Mouse (Mus musculus) ES-E14 (cell line): ENCODE results near the gene Morn5.

Source experiments
- CHD2 ChIP-seq: IDR thresholded peaks from 2 replicates; pipeline ENCODE4 v1.6.1; 2014; ENCODE audit warnings: mild to moderate bottlenecking, low read depth, low read length, inconsistent platforms
- HCFC1 ChIP-seq: IDR thresholded peaks from 2 replicates; pipeline ENCODE4 v1.6.1; 2012; ENCODE audit warnings: low read length, inconsistent platforms, borderline replicate concordance; ENCODE audit not compliant: insufficient read depth
- ZC3H11A ChIP-seq: IDR thresholded peaks from 2 replicates; pipeline ENCODE4 v1.6.1; 2012; ENCODE audit warnings: low read depth, mild to moderate bottlenecking, inconsistent platforms, low read length, borderline replicate concordance
- ZNF384 ChIP-seq: IDR thresholded peaks from 2 replicates; pipeline ENCODE4 v1.6.1; 2012; ENCODE audit warnings: low read depth, low read length, inconsistent platforms

DNA sequence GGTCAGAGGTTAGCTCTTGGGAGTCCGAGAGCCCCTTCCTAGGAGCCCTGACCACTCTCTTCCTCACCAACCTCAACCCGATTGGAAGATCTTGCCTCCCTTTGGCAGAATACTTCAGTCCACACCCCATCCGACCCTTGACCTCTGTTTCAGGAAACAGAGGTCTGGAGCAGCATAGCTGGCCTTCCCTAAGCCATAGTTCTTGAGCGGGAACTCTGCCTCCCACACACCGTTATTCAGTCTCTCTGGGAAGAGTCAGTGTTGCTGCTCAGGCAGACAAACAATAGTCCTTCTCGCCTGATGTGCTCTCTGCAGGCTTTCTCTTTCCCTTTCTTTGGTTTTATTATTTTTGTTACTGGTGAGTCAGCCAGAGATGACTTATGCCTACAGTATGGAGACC, 50.5 kb downstream of the Morn5 start:
- TF ChIP-seq ZC3H11A: no peak
- no peak for TF ChIP-seq ZNF384
- no peak for TF ChIP-seq HCFC1
- TF ChIP-seq CHD2: no peak
